Mouse (Mus musculus) MEL (cell line): Measurements from ENCODE around the gene Rims1. TPM values are rescaled to one million over a fixed set of nuclear protein-coding genes. Genes with fewer than 3 reads are reported as not detected.

ENCODE experiments used
- DNase-seq: peaks from one replicate; pipeline ENCODE4 v3.0.0; 2011; ENCODE audit warnings: low read depth, low spot score
- H3K27ac ChIP-seq: 2 replicates; pipeline ENCODE4 v1.5.1; 2012; ENCODE audit warnings: low read depth, mild to moderate bottlenecking, control low read depth, low read length, moderate library complexity; ENCODE audit not compliant: control insufficient read depth
- H3K27me3 ChIP-seq, 2 experiments: fragments of 150-350 bp in 1 of 2; sonication (generic) in 1 of 2; 2 replicates each; pipeline ENCODE4 v1.6.1; 2012; ENCODE audit warnings: low read length in 2 of 2, mild to moderate bottlenecking in 2 of 2, improper control_type of control experiment in 1 of 2, moderate library complexity in 1 of 2; ENCODE audit not compliant: insufficient read depth in 2 of 2, control insufficient read depth in 1 of 2
- H3K36me3 ChIP-seq, 2 experiments: 2 replicates each; pipeline ENCODE4 v1.6.1; 2012 to 2014; ENCODE audit warnings: low read length in 2 of 2, improper control_type of control experiment in 1 of 2, inconsistent platforms in 1 of 2, mild to moderate bottlenecking in 1 of 2; ENCODE audit not compliant: insufficient read depth in 2 of 2, control insufficient read depth in 1 of 2
- H3K4me1 ChIP-seq, 2 experiments: fragments of 150-350 bp in 1 of 2; sonication (generic) in 1 of 2; 2 replicates each; pipeline ENCODE4 v1.6.1; 2012; ENCODE audit warnings: low read length in 2 of 2, improper control_type of control experiment in 1 of 2, mild to moderate bottlenecking in 1 of 2; ENCODE audit not compliant: insufficient read depth in 2 of 2, control insufficient read depth in 1 of 2
- H3K4me3 ChIP-seq, 2 experiments: fragments of 150-350 bp in 1 of 2; sonication (generic) in 1 of 2; 2 replicates each; pipeline ENCODE4 v1.5.1; 2012; ENCODE audit warnings: low read depth in 2 of 2, low read length in 2 of 2, mild to moderate bottlenecking in 2 of 2, moderate library complexity in 2 of 2, control low read depth in 1 of 2, improper control_type of control experiment in 1 of 2; ENCODE audit not compliant: control insufficient read depth in 1 of 2, insufficient read depth in 1 of 2
- H3K79me2 ChIP-seq: 2 replicates; pipeline ENCODE4 v1.6.1; 2012; ENCODE audit warnings: mild to moderate bottlenecking, low read length, moderate library complexity; ENCODE audit not compliant: control insufficient read depth, poor library complexity, insufficient read depth
- H3K9ac ChIP-seq: 2 replicates; pipeline ENCODE4 v1.6.1; 2012; ENCODE audit warnings: low read depth, mild to moderate bottlenecking, control low read depth, low read length, moderate library complexity; ENCODE audit not compliant: control insufficient read depth, poor library complexity, severe bottlenecking
- H3K9me3 ChIP-seq: fragments of 150-350 bp; sonication (generic); replicated peaks from 2 replicates; pipeline ENCODE4 v1.6.1; 2012; ENCODE audit warnings: mild to moderate bottlenecking, low read length, improper control_type of control experiment, moderate library complexity; ENCODE audit not compliant: insufficient read depth
- CHD2 ChIP-seq: IDR thresholded peaks from 2 replicates; pipeline ENCODE4 v1.6.1; 2011; ENCODE audit warnings: low read length, improper control_type of control experiment
- CTCF ChIP-seq, 3 experiments: IDR thresholded peaks in 2 of 3; conservative IDR thresholded peaks in 1 of 3; 2 replicates each; pipeline ENCODE4 v1.5.1; 2011 to 2012; ENCODE audit warnings: low read length in 3 of 3, low read depth in 2 of 3, mild to moderate bottlenecking in 2 of 3, improper control_type of control experiment in 1 of 3, inconsistent platforms in 1 of 3, mixed read lengths in 1 of 3, moderate library complexity in 1 of 3; ENCODE audit not compliant: control insufficient read depth in 1 of 3, insufficient read depth in 1 of 3, poor library complexity in 1 of 3, severe bottlenecking in 1 of 3
- ETS1 ChIP-seq: IDR thresholded peaks from 2 replicates; pipeline ENCODE4 v1.6.1; 2012; ENCODE audit warnings: low read depth, mild to moderate bottlenecking, inconsistent platforms, low read length, improper control_type of control experiment, moderate library complexity
- GABPA ChIP-seq: IDR thresholded peaks from 2 replicates; pipeline ENCODE4 v1.6.1; 2012; ENCODE audit warnings: low read depth, mild to moderate bottlenecking, inconsistent platforms, low read length, improper control_type of control experiment, moderate library complexity
- HCFC1 ChIP-seq: IDR thresholded peaks from 2 replicates; pipeline ENCODE4 v1.6.1; 2012; ENCODE audit warnings: low read depth, mild to moderate bottlenecking, inconsistent platforms, low read length, improper control_type of control experiment, moderate library complexity
- JUND ChIP-seq: IDR thresholded peaks from 2 replicates; pipeline ENCODE4 v1.6.1; 2011; ENCODE audit warnings: low read depth, mild to moderate bottlenecking, improper control_type of control experiment, low read length
- KAT2A ChIP-seq: conservative IDR thresholded peaks from 2 replicates; pipeline ENCODE4 v1.6.1; 2012; ENCODE audit warnings: low read depth, low read length, improper control_type of control experiment, inconsistent platforms
- MAFK ChIP-seq: IDR thresholded peaks from 2 replicates; pipeline ENCODE4 v1.6.1; 2011; ENCODE audit warnings: low read depth, mild to moderate bottlenecking, low read length, improper control_type of control experiment, borderline replicate concordance
- MAX ChIP-seq: IDR thresholded peaks from 2 replicates; pipeline ENCODE4 v1.6.1; 2011; ENCODE audit warnings: low read length, improper control_type of control experiment
- MEF2A ChIP-seq: IDR thresholded peaks from 2 replicates; pipeline ENCODE4 v1.6.1; 2014; ENCODE audit warnings: low read depth, mild to moderate bottlenecking, inconsistent platforms, low read length, improper control_type of control experiment; ENCODE audit not compliant: poor library complexity, insufficient replicate concordance, severe bottlenecking; ENCODE audit errors: extremely low read depth
- MXI1 ChIP-seq: IDR thresholded peaks from 2 replicates; pipeline ENCODE4 v1.6.1; 2011; ENCODE audit warnings: mild to moderate bottlenecking, low read depth, low read length, improper control_type of control experiment
- MYB ChIP-seq: IDR thresholded peaks from 2 replicates; pipeline ENCODE4 v1.6.1; 2011; ENCODE audit warnings: mild to moderate bottlenecking, low read depth, low read length, improper control_type of control experiment
- MYC ChIP-seq: IDR thresholded peaks from 2 replicates; pipeline ENCODE4 v1.6.1; 2011; ENCODE audit warnings: low read depth, mild to moderate bottlenecking, low read length, improper control_type of control experiment, moderate library complexity
- NRF1 ChIP-seq: IDR thresholded peaks from 2 replicates; pipeline ENCODE4 v1.6.1; 2014; ENCODE audit warnings: low read depth, mild to moderate bottlenecking, inconsistent platforms, low read length, improper control_type of control experiment, moderate library complexity; ENCODE audit not compliant: poor library complexity, insufficient read depth, severe bottlenecking
- POLR2A ChIP-seq, 2 experiments: IDR thresholded peaks; 2 replicates each; pipeline ENCODE4 v1.6.1; 2011 to 2012; ENCODE audit warnings: low read length in 2 of 2, mild to moderate bottlenecking in 2 of 2, control low read depth in 1 of 2, improper control_type of control experiment in 1 of 2, low read depth in 1 of 2, moderate library complexity in 1 of 2; ENCODE audit not compliant: control insufficient read depth in 1 of 2, insufficient read depth in 1 of 2, poor library complexity in 1 of 2
- POLR2AphosphoS2 ChIP-seq: IDR thresholded peaks from 2 replicates; pipeline ENCODE4 v1.6.1; 2011; ENCODE audit warnings: low read length, improper control_type of control experiment
- RAD21 ChIP-seq: IDR thresholded peaks from 2 replicates; pipeline ENCODE4 v1.6.1; 2011; ENCODE audit warnings: mild to moderate bottlenecking, low read depth, low read length, improper control_type of control experiment
- RCOR1 ChIP-seq: IDR thresholded peaks from 2 replicates; pipeline ENCODE4 v1.6.1; 2012; ENCODE audit warnings: low read depth, mild to moderate bottlenecking, inconsistent platforms, low read length, improper control_type of control experiment
- SIN3A ChIP-seq: IDR thresholded peaks from 2 replicates; pipeline ENCODE4 v1.6.1; 2012; ENCODE audit warnings: low read length, improper control_type of control experiment, inconsistent platforms
- SMC3 ChIP-seq: IDR thresholded peaks from 2 replicates; pipeline ENCODE4 v1.6.1; 2011; ENCODE audit warnings: low read depth, low read length, improper control_type of control experiment
- TCF12 ChIP-seq: IDR thresholded peaks from 2 replicates; pipeline ENCODE4 v1.6.1; 2014; ENCODE audit warnings: low read depth, mild to moderate bottlenecking, inconsistent platforms, low read length, improper control_type of control experiment, moderate library complexity
- USF1 ChIP-seq: IDR thresholded peaks from 2 replicates; pipeline ENCODE4 v1.6.1; 2014; ENCODE audit warnings: low read depth, mild to moderate bottlenecking, inconsistent platforms, low read length, improper control_type of control experiment, moderate library complexity
- ZKSCAN1 ChIP-seq: IDR thresholded peaks from 2 replicates; pipeline ENCODE4 v1.6.1; 2012; ENCODE audit warnings: low read depth, mild to moderate bottlenecking, inconsistent platforms, low read length, improper control_type of control experiment, moderate library complexity
- polyA plus RNA-seq, 2 experiments: library from polyadenylated mRNA; stranded (reverse) in 1 of 2; unstranded in 1 of 2; fragments of >175 nt in 1 of 2; fragments of >200 nt in 1 of 2; gene quantifications; 2 replicates each; pipeline versions ENCODE4 v1.2.1 to v1.2.4; 2012; ENCODE audit warnings: low replicate concordance in 2 of 2, low read depth in 1 of 2; ENCODE audit not compliant: insufficient read length in 2 of 2, insufficient read depth in 1 of 2, missing spikeins in 1 of 2
- total RNA-seq: library from RNA; depleted of rRNA; stranded (reverse); fragments of 300-350 nt; gene quantifications from 2 replicates; pipeline ENCODE4 v1.2.3, GENCODE M21; 2012

Rims1 gene
- total and polyA plus RNA-seq, 3 experiments = 0.31 TPM; not detected in 2

GRCm38 (mm10) chr1:22512421-22512820 is 293.4 kb downstream of the Rims1 start:
- Histone ChIP-seq H3K9me3 (no peaks in the 10 kb centered on the region), H3K79me2 (no peaks in the 10 kb centered on the region), H3K9ac (no peak overlapping the region), H3K36me3 (no peaks in the 10 kb centered on the region)
- TF ChIP-seq ETS1 = no peak
- TF ChIP-seq MXI1 = no peak
- TF ChIP-seq CHD2 = no peak
- TF ChIP-seq CTCF (IDR thresholded peaks at IDR 0.05 in 2 of 3, conservative IDR thresholded peaks at IDR 0.05 in 1 of 3; ENCODE audit: control insufficient read depth in 1 of 3, insufficient read depth in 1 of 3, low read depth in 2 of 3, low read length in 3 of 3, poor library complexity in 1 of 3, severe bottlenecking in 1 of 3) = no peak
- no peak for TF ChIP-seq POLR2A (IDR thresholded peaks at IDR 0.05; ENCODE audit: control insufficient read depth in 1 of 2, insufficient read depth in 1 of 2, low read depth in 1 of 2, low read length in 2 of 2, poor library complexity in 1 of 2)
- no peak for TF ChIP-seq MAFK
- TF ChIP-seq GABPA = no peak
- TF ChIP-seq SMC3 = no peak
- TF ChIP-seq POLR2AphosphoS2 = no peak
- TF ChIP-seq NRF1 = no peak
- no peak for TF ChIP-seq MYC
- TF ChIP-seq, all 39 proteins: peak for 0
- DNase-seq = no peak
- no peaks in the 10 kb centered on the region for H3K4me1 ChIP-seq
- H3K27me3 ChIP-seq = no peaks in the 10 kb centered on the region
- no peak overlapping the region for H3K4me3 ChIP-seq
- no peak overlapping the region for H3K27ac ChIP-seq

- H3K4me1 ChIP-seq = no peaks in the 10 kb centered on the region
- H3K27ac ChIP-seq = no peak overlapping the region
- H3K9me3 ChIP-seq = no peaks in the 10 kb centered on the region
- TF ChIP-seq ZKSCAN1 (no peak), KAT2A (no peak), MYB (no peak)
- TF ChIP-seq, all 39 proteins: peak for 0
- no peak for DNase-seq
- H3K27me3 ChIP-seq = no peaks in the 10 kb centered on the region
- H3K9ac ChIP-seq = no peak overlapping the region
- no peak overlapping the region for H3K4me3 ChIP-seq
- H3K79me2 ChIP-seq = no peaks in the 10 kb centered on the region
- no peaks in the 10 kb centered on the region for H3K36me3 ChIP-seq
Observed at GRCm38 (mm10) chr1:22511614-22512013, 294.2 kb downstream of the Rims1 start.

DNA sequence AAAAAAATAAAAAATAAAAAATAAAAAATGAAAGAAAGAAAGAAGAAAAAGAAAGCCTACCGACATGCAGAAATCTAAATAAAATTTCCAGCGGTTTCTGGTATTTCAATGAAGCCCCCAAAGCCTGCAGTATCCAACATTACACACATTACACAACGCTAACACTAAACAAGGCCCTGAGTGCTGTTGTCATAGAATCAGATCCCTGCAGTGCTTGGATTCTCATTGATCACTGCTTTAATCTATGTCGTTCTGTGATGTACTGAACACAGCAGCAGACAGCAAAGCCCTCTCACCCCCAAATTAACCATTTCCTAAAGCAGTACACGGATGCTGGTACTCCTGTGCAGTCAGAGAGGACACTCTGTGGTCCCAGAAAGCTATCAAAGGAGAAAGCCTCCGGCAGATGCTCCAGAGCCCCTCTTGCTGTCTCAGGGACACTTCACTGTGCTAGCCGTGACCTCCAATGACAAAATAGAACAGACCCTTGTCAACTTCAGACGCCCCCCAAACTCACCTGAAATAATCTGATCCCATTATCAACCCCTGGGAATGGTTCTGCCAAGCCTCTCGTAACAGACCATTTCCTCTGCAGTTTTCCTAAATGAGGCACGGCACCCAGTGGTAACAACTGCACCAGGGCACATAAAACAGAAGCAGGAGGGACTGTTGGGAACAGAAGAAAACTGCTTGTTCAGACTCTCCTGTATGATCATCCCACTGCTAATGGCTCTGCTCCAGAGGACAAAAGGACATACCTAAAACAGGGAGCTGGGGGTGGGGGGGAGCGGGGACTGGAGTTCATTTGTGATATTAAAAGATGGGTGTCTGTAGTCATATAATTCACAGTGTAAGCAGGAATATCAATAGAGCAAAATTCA is 296.8 kb downstream of the Rims1 start:
- Histone ChIP-seq H3K9me3 (no peaks in the 10 kb centered on the region), H3K9ac (no peak overlapping the region), H3K27me3 (no peaks in the 10 kb centered on the region), H3K4me3 (no peak overlapping the region), H3K79me2 (no peaks in the 10 kb centered on the region), H3K36me3 (no peaks in the 10 kb centered on the region), H3K27ac (no peak overlapping the region), H3K4me1 (no peaks in the 10 kb centered on the region)
- DNase-seq = no peak
- TF ChIP-seq TCF12 (no peak), HCFC1 (no peak), RCOR1 (no peak), GABPA (no peak), SIN3A (no peak), MAFK (no peak), NRF1 (no peak), CHD2 (no peak), MEF2A (no peak), MAX (no peak), ETS1 (no peak), POLR2A (IDR thresholded peaks at IDR 0.05; ENCODE audit: control insufficient read depth in 1 of 2, insufficient read depth in 1 of 2, low read depth in 1 of 2, low read length in 2 of 2, poor library complexity in 1 of 2) (no peak), MYC (no peak), ZKSCAN1 (no peak), RAD21 (no peak), POLR2AphosphoS2 (no peak), JUND (no peak), USF1 (no peak), CTCF (IDR thresholded peaks at IDR 0.05 in 2 of 3, conservative IDR thresholded peaks at IDR 0.05 in 1 of 3; ENCODE audit: control insufficient read depth in 1 of 3, insufficient read depth in 1 of 3, low read depth in 2 of 3, low read length in 3 of 3, poor library complexity in 1 of 3, severe bottlenecking in 1 of 3) (no peak)
